Mouse (Mus musculus) A20 (cell line): ENCODE results near the gene Hist1h3e.
"Not testable (repeated sequence)": the region's sequence is repeated elsewhere in the genome, so short reads cannot be mapped to it uniquely, and the experiment has no call there.

Experiments
- DNase-seq: peaks from one replicate; pipeline ENCODE4 v3.0.0-alpha.2; 2011; ENCODE audit warnings: low read depth, low spot score

Gene Hist1h3e

GRCm38 (mm10) chr13:23583387-23584068 lies 21.4 kb upstream of the Hist1h3e start:
- DNase-seq, result peak; percentile 54

GRCm38 (mm10) chr13:23582219-23583056 lies 20.3 kb upstream of the Hist1h3e start:
- DNase-seq, result peak; percentile 38

GRCm38 (mm10) chr13:23581408-23582218 lies 19.4 kb upstream of the Hist1h3e start, which contains the start of gene Hist1h4d:
Hist1h4d (plus strand) TSS chr13:23581598.
- peak; percentile 97 for DNase-seq

DNA sequence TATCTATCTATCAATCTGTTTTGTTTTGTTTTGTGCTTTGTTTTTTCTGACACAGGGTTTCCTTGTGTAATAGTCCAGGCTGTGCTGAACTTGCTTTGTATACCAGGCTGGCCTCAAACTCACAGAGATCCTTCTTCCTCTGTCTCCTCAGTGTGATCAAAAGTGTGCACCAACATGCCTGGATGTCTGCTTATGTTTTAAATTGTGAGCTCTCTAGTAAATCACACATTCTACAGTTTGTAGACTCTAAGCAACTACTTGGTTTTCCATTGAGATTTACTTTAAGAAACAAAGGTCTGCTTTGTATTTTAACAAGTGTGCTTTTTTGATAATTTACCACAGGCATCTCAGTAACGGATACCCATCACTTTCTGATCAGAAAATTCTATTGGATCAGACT lies 15.7 kb upstream of the Hist1h3e start:
- no peak for DNase-seq

- no peak for DNase-seq
These were observed 14.9 kb upstream of the Hist1h3e start for GRCm38 (mm10) chr13:23576906-23577639.

DNA sequence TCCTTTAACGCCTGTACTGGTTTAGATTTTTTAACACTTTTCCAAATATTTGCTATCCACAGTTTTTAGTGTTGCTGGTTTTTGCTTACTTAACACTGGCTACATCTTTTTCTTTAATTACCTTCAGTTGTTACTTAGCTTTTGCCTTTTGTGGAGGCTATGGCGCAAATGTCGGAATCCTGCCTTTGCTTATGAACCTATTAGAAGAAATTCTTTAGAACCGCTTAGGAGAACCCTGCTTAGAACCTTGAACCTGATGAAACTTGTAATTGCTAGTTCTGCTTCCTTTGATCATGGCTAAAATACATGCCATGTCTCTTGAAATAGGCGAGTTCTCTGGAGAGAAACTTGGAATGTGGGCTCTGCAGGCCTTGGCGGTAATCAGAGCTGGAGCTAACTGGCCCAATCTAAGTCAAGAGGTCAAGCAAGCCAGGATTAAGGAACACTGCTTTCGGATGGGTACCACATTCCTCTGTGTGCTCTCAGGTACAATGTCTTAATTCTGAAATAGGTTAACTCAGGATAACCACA lies 14.2 kb upstream of the Hist1h3e start:
- no peak for DNase-seq

DNA sequence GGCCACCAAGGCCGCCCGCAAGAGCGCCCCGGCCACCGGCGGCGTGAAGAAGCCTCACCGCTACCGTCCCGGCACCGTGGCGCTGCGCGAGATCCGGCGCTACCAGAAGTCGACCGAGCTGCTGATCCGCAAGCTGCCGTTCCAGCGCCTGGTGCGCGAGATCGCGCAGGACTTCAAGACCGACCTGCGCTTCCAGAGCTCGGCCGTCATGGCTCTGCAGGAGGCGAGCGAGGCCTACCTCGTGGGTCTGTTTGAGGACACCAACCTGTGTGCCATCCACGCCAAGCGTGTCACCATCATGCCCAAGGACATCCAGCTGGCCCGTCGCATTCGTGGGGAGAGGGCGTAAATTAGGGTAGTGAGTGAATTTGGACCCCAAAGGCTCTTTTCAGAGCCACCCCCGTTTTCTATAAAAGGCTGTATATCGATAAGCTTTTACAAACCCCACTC lies 13.7 kb upstream of the Hist1h3e start:
- DNase-seq, result not testable (repeated sequence)

- DNase-seq, result no peak
These were observed 13.2 kb upstream of the Hist1h3e start, which contains the start of gene Hist1h3d for GRCm38 (mm10) chr13:23575271-23575851. Hist1h3d (plus strand) TSS chr13:23575763.

DNA sequence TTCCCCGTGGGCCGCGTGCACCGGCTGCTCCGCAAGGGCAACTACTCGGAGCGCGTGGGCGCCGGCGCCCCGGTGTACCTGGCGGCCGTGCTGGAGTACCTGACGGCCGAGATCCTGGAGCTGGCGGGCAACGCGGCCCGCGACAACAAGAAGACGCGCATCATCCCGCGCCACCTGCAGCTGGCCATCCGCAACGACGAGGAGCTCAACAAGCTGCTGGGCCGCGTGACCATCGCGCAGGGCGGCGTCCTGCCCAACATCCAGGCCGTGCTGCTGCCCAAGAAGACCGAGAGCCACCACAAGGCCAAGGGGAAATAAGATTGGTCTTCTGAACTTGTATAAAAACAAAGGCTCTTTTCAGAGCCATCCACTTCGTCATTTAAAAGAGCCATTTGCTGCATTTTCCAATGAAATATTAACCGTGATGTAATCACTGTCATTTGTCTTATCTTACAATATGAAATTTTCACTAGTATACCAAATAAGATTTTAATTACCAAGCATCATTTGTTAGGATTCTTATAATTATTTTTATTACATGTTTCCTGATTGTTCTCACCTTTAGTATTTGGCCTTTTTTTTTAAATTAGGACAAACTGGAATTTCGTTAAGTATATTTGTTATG lies 12.5 kb upstream of the Hist1h3e start:
- not testable (repeated sequence) for DNase-seq

DNA sequence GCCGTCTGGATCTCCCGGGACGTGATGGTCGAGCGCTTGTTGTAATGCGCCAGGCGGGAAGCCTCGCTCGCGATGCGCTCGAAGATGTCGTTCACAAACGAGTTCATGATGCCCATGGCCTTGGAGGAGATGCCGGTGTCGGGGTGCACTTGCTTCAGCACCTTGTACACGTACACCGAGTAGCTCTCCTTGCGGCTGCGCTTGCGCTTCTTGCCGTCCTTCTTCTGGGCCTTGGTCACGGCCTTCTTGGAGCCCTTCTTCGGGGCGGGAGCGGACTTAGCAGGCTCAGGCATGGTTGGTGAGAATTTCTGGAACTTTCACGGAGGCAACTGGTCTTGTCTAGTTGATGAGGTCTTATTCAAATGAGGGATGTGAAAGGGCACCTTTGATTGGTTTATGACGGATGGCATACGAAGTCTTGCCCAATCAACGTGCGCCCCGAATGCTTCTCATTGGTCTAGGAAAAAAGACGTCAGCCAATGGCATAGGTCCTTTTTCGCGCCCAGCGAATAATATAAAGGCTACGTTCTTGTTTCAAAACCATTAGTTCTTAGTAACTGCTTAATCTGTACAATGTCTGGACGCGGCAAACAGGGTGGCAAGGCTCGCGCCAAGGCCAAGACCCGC lies 11.8 kb upstream of the Hist1h3e start, which contains the start of the genes Hist1h2bf and Hist1h2ad:
Hist1h2bf (minus strand) TSS at position 299 of the 627 bp plus-strand sequence.
Hist1h2ad (plus strand) TSS at position 484 of the 627 bp plus-strand sequence.
- DNase-seq, result not testable (repeated sequence)

DNA sequence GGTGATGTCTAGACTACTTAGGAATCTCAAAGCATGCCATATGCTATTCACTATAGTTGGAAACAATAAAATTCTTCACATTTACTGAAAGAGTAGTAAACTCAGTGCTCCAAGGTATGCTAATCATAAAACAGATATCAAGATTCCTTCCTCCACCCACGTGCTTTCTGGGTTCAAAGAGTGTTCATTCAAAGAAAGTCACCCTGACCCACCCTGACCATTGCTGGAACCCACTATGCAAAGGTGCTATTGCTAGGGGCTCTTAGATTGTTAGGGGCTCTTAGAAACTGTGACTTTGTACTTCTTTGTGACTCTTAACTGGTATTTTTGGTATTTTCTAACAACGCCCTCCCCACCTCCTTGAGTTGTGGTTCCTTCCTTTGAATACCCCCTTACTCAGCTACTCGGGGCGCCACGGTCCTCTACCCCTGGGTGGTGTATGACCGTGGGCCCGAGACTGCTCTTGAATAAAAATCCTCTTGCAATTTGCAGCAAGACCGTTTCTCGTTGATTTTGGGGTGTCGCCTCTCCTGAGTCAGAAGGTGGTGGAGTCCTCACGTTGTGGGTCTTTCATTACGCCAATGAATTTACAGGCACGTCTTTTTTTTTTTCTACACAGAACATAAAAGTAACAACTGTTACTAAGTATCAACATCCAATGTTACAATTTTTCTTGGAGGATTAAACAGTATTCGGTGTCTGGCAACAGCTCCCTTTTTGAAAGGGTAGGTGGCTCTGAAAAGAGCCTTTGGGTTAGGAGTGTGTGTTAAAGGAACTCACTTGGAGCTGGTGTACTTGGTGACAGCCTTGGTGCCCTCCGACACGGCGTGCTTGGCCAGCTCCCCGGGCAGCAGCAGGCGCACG lies 11.1 kb upstream of the Hist1h3e start:
- not testable (repeated sequence) for DNase-seq

DNA sequence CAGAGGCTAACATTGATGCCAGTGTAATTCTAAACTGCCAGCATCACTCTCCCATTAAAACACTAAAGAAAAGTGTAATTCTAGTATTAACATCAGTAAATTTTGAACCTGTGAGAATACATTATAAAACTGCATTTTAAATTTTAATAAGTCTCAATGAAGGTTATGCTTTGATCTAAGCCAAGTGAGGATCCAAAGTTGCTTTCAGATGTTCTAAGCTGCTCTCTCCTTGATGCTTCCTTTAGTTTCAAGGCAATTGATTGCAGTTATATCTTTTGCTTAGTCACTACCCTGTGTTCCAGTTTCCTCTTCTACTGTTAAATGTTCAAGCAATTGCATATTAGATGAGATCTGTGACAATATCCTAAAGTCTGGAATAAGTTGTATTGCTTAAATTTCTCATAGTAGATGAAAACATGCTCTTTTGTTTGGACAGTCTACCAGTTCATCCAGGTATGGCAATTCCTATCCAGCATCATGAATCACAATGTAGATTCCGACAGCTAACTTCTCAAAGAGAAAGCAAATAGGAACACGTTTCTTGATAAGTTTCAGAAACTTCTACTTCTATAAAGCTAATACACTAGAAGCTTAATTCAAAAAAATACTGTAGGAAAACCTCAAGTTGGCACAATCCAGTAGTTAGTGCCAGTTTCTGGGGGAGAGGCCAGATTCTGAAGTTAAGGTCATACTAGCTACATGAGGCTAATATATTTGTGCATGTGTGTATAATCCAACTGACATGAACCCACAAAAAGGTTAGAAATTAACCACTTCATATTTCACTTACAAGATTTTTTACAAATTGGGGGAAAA lies 10.3 kb upstream of the Hist1h3e start:
- peak; percentile 40 for DNase-seq

- DNase-seq, result peak; percentile 74
These were observed 9.5 kb upstream of the Hist1h3e start for GRCm38 (mm10) chr13:23571504-23572217.

DNA sequence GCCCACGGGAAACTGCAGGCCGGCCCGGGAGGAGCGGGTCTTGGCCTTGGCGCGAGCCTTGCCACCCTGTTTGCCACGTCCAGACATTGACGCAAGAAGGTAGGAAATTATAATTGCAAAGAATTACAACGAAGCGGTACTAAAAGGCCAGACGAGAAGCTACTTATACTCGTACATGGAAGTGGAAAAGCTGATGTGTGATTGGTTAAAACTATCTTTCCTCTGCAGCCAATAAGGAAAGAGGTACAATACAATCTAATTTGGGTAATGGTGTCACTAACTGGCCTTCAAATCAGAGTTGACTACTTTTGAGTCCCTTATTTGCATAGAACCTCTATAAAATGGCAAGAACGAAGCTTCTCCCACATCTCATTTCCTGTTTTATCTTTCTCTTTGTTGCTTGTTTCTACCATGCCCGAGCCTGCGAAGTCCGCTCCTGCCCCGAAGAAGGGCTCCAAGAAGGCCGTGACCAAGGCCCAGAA lies 8.9 kb upstream of the Hist1h3e start, which contains the start of the genes Hist1h2ae and Hist1h2bg:
Hist1h2ae (minus strand) TSS at position 199 of the 482 bp plus-strand sequence.
Hist1h2bg (plus strand) TSS at position 375 of the 482 bp plus-strand sequence.
- peak; percentile 94 for DNase-seq

GRCm38 (mm10) chr13:23570261-23571021 lies 8.3 kb upstream of the Hist1h3e start:
- DNase-seq, result peak; percentile 68

- DNase-seq, result no peak
These were observed 2.3 kb upstream of the Hist1h3e start for GRCm38 (mm10) chr13:23564482-23564881.
